Mouse (Mus musculus): ENCODE measurements at regions not wholly inside any gene's neighbourhood (a gene's known extent, or its start where the extent isn't known, plus 50 kb on each side); places are given as distances from the start of the nearest gene placed in this dataset.

DNA sequence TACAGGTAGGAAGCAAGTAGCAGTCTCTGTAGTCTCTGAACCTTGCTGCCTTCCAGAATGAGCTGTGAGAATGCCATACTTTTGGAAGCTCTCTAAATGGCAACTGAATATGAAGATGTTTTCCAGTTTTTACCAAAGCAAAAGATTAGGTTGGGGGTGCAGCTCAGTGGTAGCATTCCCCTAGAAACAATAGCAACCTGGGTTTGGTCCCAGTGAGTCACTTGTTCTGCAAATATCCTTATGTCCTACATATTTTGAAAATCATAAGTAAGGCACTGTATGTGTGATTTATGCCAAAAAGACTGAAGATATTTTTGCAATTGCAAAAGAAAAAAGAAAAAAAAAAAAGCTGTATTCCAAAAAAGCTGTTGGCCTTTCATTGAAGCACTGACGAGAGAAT, 118.6 kb upstream of the Car8 start:
- no peak for TF ChIP-seq MYOG (IDR thresholded peaks at IDR 0.05; ENCODE audit: control insufficient read depth in 1 of 3, insufficient read depth in 1 of 3, insufficient read length in 2 of 3, low read depth in 2 of 3)
- no peak for TF ChIP-seq MAX (IDR thresholded peaks at IDR 0.05; ENCODE audit: low read depth)
- no peak for TF ChIP-seq CEBPB (IDR thresholded peaks at IDR 0.05; ENCODE audit: insufficient read depth, poor library complexity, severe bottlenecking)
- no peak for TF ChIP-seq E2F4 (IDR thresholded peaks at IDR 0.05; ENCODE audit: insufficient read depth)
- no peak for TF ChIP-seq USF1 (IDR thresholded peaks at IDR 0.05; ENCODE audit: low read depth)
- TF ChIP-seq POLR2A (IDR thresholded peaks at IDR 0.05; ENCODE audit: insufficient read length, low read depth) = no peak
- TF ChIP-seq POLR2AphosphoS2 (IDR thresholded peaks at IDR 0.05; ENCODE audit: insufficient read length, low read depth) = no peak
- TF ChIP-seq MYOD1 (IDR thresholded peaks at IDR 0.05; ENCODE audit: control insufficient read depth in 1 of 3, insufficient read length in 2 of 3, low read depth in 2 of 3) = no peak
- no peak for TF ChIP-seq SRF (IDR thresholded peaks at IDR 0.05; ENCODE audit: control insufficient read depth, insufficient read length, low read depth)
- no peak for TF ChIP-seq TCF12 (IDR thresholded peaks at IDR 0.05; ENCODE audit: insufficient read depth, poor library complexity, severe bottlenecking)
- TF ChIP-seq REST (IDR thresholded peaks at IDR 0.05; ENCODE audit: insufficient read depth, insufficient read length) = no peak

Data from myocyte (in vitro differentiated cells).